Mouse (Mus musculus) CH12.LX (cell line): Measurements from ENCODE around the gene Fhl2.

Experiments
- BHLHE40 ChIP-seq: IDR thresholded peaks from 2 replicates; pipeline ENCODE4 v1.6.1; 2011; ENCODE audit warnings: mild to moderate bottlenecking, low read depth, low read length, improper control_type of control experiment
- CHD2 ChIP-seq: IDR thresholded peaks from 2 replicates; pipeline ENCODE4 v1.6.1; 2011; ENCODE audit warnings: low read length, improper control_type of control experiment
- CTCF ChIP-seq, 2 experiments: IDR thresholded peaks in 1 of 2; conservative IDR thresholded peaks in 1 of 2; 2 replicates each; pipeline ENCODE4 v1.5.1; 2011 to 2012; ENCODE audit warnings: low read depth in 2 of 2, low read length in 2 of 2, improper control_type of control experiment in 1 of 2, inconsistent platforms in 1 of 2, mild to moderate bottlenecking in 1 of 2, moderate library complexity in 1 of 2
- ELF1 ChIP-seq: IDR thresholded peaks from 2 replicates; pipeline ENCODE4 v1.6.1; 2014; ENCODE audit warnings: low read depth, mild to moderate bottlenecking, inconsistent platforms, low read length, improper control_type of control experiment
- EP300 ChIP-seq: IDR thresholded peaks from 2 replicates; pipeline ENCODE4 v1.6.1; 2011; ENCODE audit warnings: low read length, improper control_type of control experiment
- MAX ChIP-seq: IDR thresholded peaks from 2 replicates; pipeline ENCODE4 v1.6.1; 2011; ENCODE audit warnings: low read length, improper control_type of control experiment
- NRF1 ChIP-seq: IDR thresholded peaks from 2 replicates; pipeline ENCODE4 v1.6.1; 2014; ENCODE audit warnings: low read depth, mild to moderate bottlenecking, inconsistent platforms, low read length, improper control_type of control experiment, moderate library complexity
- POLR2A ChIP-seq: IDR thresholded peaks from 2 replicates; pipeline ENCODE4 v1.6.1; 2011; ENCODE audit warnings: low read depth, mild to moderate bottlenecking, improper control_type of control experiment, low read length
- TBP ChIP-seq: conservative IDR thresholded peaks from 2 replicates; pipeline ENCODE4 v1.6.1; 2011; ENCODE audit warnings: low read depth, low read length, improper control_type of control experiment
- UBTF ChIP-seq: IDR thresholded peaks from 2 replicates; pipeline ENCODE4 v1.6.1; 2012; ENCODE audit warnings: low read depth, mild to moderate bottlenecking, inconsistent platforms, low read length, improper control_type of control experiment, moderate library complexity
- ZNF384 ChIP-seq: IDR thresholded peaks from 2 replicates; pipeline ENCODE4 v1.6.1; 2012; ENCODE audit warnings: low read depth, low read length, improper control_type of control experiment, inconsistent platforms

DNA sequence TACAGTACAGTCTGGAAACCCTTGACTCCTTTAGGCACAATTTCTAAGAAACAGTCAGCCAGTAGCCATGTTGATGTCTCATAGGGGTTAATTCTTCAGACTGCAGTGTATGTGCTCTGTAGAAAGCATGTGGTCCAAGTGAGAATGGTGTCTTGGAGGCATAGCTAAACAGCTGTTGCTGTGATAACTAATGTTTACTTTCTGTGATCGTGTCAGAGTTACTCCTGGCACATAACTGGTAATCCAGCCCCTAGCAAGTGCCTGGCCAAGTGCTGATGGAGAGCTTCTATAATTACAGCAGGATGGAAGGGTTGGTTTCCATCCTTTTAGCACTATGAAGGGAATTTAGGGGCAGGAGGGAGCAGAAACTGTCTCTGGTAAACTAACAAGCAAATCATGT lies 14.5 kb upstream of the Fhl2 start:
- TF ChIP-seq BHLHE40: no peak
- TF ChIP-seq NRF1: no peak
- TF ChIP-seq ELF1: no peak
- no peak for TF ChIP-seq CTCF (conservative IDR thresholded peaks at IDR 0.05 in 1 of 2, IDR thresholded peaks at IDR 0.05 in 1 of 2; ENCODE audit: low read depth in 2 of 2, low read length in 2 of 2)
- no peak for TF ChIP-seq TBP
- no peak for TF ChIP-seq EP300
- TF ChIP-seq POLR2A: no peak
- no peak for TF ChIP-seq ZNF384
- TF ChIP-seq UBTF: no peak
- no peak for TF ChIP-seq MAX
- TF ChIP-seq CHD2: no peak
